Mouse (Mus musculus) frontal cortex, adult 2 months (tissue): ENCODE results near the gene Nrm. TPM values are rescaled to one million over a fixed set of nuclear protein-coding genes. Genes with fewer than 3 reads are reported as not detected.
A peak's percentile ranks its signal among the peaks of the same experiment; 100 is the strongest.

ENCODE experiments used
- DNase-seq, 2 experiments: peaks; one replicate each; pipeline ENCODE4 v3.0.0; 2022; ENCODE audit warnings: low spot score in 1 of 2; ENCODE audit errors: extremely low spot score in 1 of 2
- polyA plus RNA-seq: library from polyadenylated mRNA; depleted of rRNA; stranded (reverse); fragments of >200 nt; gene quantifications from 2 replicates; pipeline ENCODE4 v1.2.3, GENCODE M21; 2012; rRNA removed

Gene Nrm
- polyA plus RNA-seq: 8.8 and 9.0 TPM in 2 replicates

GRCm38 (mm10) chr17:35861198-35861857 lies at the start of gene Nrm:
Nrm (plus strand) TSS chr17:35861318.
- DNase-seq: peak; percentile 75 to 89

DNA sequence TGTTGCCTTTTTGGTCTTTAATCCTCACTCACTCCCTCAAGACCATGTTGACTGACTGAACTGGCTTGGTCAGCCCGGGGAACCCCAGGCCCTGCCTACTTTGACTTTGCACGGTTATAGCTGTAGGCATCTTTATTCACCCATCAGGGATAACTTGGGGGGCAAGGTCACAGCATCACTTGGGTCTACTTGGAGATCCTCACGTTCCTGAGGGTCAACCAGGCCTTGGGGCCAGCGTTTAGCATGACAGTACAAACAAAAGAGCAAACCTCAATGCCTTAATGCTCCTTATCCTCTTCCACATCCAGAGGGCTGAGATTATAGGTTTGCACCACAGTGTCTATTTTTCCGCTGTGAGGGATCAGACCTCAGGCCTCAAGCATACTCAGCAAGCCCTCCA lies 48.8 kb upstream of the Nrm start:
- no peak for DNase-seq

GRCm38 (mm10) chr17:35812736-35813135 lies 48.4 kb upstream of the Nrm start:
- DNase-seq: no peak

DNA sequence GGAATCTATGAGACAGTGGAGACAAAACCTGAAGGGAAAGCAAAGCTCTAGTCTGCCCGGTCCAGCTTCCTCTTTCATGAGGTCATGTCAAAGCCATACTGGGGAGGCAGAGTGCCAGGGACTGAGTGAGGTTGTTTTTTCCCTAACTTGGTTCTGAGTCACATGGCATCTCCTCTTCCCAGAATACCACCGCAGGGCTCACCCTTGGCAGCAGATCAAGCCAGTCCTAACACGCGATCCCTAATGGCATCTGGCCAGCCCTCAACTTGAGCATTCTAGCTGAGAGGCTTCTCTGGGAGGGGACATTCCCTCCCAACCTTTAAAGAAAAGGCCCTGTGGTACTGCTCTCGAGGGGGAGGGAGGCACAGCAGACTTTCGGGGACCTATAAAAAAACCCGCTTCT lies 47.9 kb upstream of the Nrm start:
- DNase-seq: peak in 1 of 2 experiments; percentile 68

GRCm38 (mm10) chr17:35813653-35814052 lies 47.5 kb upstream of the Nrm start:
- DNase-seq: no peak

- DNase-seq: no peak
Measured at GRCm38 (mm10) chr17:35814678-35815077, 46.4 kb upstream of the Nrm start.

DNA sequence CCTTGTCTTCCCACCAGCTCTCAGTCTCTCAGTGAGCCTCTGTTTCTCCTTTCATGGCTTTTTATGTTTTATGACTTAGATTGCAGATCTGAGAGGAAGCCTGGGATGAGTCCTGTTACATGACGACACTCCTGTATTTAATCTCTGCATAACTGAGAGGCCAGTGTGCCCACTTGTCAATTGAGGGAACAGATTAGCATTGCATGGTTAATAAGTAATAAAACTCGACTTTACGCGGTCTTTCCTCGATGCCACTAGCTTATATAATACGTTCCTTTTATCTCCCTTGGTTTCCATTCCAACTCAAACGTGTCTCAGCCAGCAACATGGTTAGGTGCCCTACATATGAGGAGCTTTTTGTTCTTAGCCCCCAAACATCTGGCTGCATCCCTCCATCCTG lies 45.3 kb upstream of the Nrm start:
- DNase-seq: no peak

- DNase-seq: no peak
Measured at GRCm38 (mm10) chr17:35816686-35817085, 44.4 kb upstream of the Nrm start.

- DNase-seq: no peak
Measured at GRCm38 (mm10) chr17:35817226-35817625, 43.9 kb upstream of the Nrm start.

- no peak for DNase-seq
Measured at GRCm38 (mm10) chr17:35820111-35820510, 41.0 kb upstream of the Nrm start.

GRCm38 (mm10) chr17:35821439-35822430 lies 39.4 kb upstream of the Nrm start, which contains the start of gene Ier3:
Ier3 (plus strand) TSS chr17:35821684.
- DNase-seq: peak; percentile 59 to 80

GRCm38 (mm10) chr17:35822564-35822963 lies 38.6 kb upstream of the Nrm start:
- no peak for DNase-seq

DNA sequence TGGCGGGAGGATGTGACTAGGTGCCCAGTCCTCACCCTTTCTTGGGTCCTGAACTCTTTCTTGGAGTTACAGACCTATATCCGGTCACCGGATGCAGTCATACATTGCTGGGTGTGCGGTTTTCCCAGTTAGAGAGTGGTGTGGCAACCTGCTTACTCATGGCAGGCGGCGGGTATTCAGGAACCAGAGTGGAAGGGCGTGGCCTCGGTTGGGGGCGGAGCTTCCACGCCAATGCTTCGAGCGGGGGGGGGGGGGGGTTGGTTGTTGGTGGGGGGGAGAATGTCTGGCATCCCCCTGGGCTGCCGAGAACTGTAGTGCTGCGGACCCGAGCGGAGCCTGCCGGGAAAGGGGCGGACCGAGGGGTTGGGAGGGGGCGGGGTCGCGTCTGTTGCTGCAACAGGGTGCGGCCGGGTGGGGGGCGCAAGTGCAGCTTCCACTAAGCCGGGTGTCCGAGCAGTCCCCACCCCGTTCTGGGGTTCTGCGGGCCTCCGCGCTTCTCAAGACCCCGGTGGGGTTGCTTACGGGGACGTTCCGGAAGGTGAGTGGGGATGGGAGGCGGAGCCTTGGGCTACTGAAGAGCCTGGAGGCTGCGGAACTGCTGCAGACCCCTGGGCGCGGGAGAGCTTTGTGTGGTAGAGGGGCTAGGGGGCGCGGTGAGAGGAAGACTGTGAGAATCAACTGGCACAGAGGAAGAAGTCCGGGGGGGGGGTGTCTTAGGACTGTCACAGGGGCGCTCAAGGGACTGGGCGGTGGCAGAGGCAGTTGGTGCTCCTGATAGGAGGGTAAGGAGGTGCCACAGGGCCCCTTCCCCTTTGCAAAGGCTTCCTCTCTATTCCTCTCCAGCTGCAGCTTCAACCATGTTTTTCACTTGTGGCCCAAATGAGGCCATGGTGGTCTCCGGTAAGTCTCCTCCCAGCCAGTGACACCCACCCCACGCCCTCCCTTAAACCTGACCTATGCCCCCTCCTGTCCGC lies 37.9 kb upstream of the Nrm start, which contains the start of gene Flot1:
TSS of gene Flot1 (plus strand) at position 267 of the 974 bp plus-strand sequence.
- peak in 1 of 2 experiments; percentile 79 for DNase-seq

- no peak for DNase-seq
Measured at GRCm38 (mm10) chr17:35824402-35824801, 36.7 kb upstream of the Nrm start.

DNA sequence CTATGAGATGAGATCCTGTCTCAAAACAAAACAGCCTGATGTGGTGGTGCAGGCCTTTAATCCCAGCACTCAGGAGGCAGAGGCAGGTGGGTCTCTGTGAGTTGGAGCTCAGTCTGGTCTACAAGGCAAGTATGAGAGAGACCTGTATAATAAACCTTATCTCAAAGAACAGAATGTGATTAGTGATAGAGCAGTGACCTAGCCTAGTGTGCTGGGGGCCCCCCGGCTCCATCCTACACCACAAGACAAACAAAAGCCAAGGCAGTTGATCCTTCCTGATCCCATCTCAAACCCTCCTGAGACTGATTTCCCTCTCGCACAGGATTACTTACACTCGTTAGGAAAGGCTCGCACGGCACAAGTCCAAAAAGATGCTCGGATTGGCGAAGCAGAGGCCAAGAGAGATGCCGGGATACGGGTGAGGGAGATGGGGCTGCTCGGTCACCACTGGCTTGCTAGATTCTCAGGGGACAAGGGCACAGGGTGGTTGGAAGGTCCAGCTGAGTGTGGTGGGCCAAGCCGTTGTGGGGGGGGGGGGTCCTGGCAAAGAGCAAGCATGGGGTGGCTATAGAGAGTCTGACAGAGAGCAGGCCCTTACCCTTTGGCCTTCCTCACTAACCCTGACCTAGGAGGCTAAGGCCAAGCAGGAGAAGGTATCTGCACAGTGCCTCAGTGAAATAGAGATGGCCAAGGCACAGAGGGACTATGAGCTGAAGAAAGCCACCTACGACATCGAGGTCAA lies 35.8 kb upstream of the Nrm start:
- DNase-seq: no peak

GRCm38 (mm10) chr17:35829737-35830136 lies 31.4 kb upstream of the Nrm start:
- peak in 1 of 2 experiments; percentile 86 for DNase-seq

GRCm38 (mm10) chr17:35832400-35833238 lies 28.5 kb upstream of the Nrm start:
- DNase-seq: no peak

- no peak for DNase-seq
Measured at GRCm38 (mm10) chr17:35833239-35833751, 27.8 kb upstream of the Nrm start.
